Mouse (Mus musculus): ENCODE measurements around the gene Pbx3. TPM values are rescaled to one million over a fixed set of nuclear protein-coding genes. Genes with fewer than 3 reads are reported as not detected.

Pbx3 gene
- polyA plus RNA-seq, 1 experiment from 2014 or later: 35.3 TPM

GRCm38 (mm10) chr2:34193870-34194820 is 178.8 kb downstream of the Pbx3 start:
- Histone ChIP-seq H3K9ac (replicated peaks; ENCODE audit: low read depth, low read length) (no peak overlapping the region), H3K36me3 (ENCODE audit: control insufficient read depth, insufficient read depth, low read length) (no peaks in the 10 kb centered on the region), H3K4me2 (replicated peaks; ENCODE audit: low read depth, low read length) (no peak overlapping the region), H3K9me3 (ENCODE audit: control insufficient read depth, low read depth, low read length) (no peaks in the 10 kb centered on the region), H3K27ac (ENCODE audit: low read length) (no peak overlapping the region), H3K4me3 (ENCODE audit: low read depth, low read length) (no peak overlapping the region), H3K4me1 (ENCODE audit: control insufficient read depth, insufficient read depth, low read length) (no peaks in the 10 kb centered on the region), H3K27me3 (ENCODE audit: control insufficient read depth, insufficient read depth, low read length) (no peaks in the 10 kb centered on the region)
- ATAC-seq (ENCODE audit: insufficient number of reproducible peaks, insufficient read depth, low FRiP score, low read depth): no peak
- 72% methylated on average over 8 of the region's 8 CpGs for WGBS

- ATAC-seq (ENCODE audit: insufficient number of reproducible peaks, insufficient read depth, low FRiP score, low read depth): no peak
- 70% methylated on average over 5 of the region's 5 CpGs for WGBS
- no peak overlapping the region for H3K4me2 ChIP-seq (replicated peaks; ENCODE audit: low read depth, low read length)
- no peak overlapping the region for H3K27ac ChIP-seq (ENCODE audit: low read length)
- no peak overlapping the region for H3K9ac ChIP-seq (replicated peaks; ENCODE audit: low read depth, low read length)
- H3K36me3 ChIP-seq (ENCODE audit: control insufficient read depth, insufficient read depth, low read length): no peaks in the 10 kb centered on the region
- H3K9me3 ChIP-seq (ENCODE audit: control insufficient read depth, low read depth, low read length): no peaks in the 10 kb centered on the region
- H3K4me3 ChIP-seq (ENCODE audit: low read depth, low read length): no peak overlapping the region
- H3K27me3 ChIP-seq (ENCODE audit: control insufficient read depth, insufficient read depth, low read length): no peaks in the 10 kb centered on the region
- no peaks in the 10 kb centered on the region for H3K4me1 ChIP-seq (ENCODE audit: control insufficient read depth, insufficient read depth, low read length)
These were observed 179.7 kb downstream of the Pbx3 start for GRCm38 (mm10) chr2:34193276-34193675.

GRCm38 (mm10) chr2:34187366-34187765 is 185.6 kb downstream of the Pbx3 start:
- WGBS: 65% methylated on average over 2 of the region's 2 CpGs
- no peak for ATAC-seq (ENCODE audit: insufficient number of reproducible peaks, insufficient read depth, low FRiP score, low read depth)
- H3K27me3 ChIP-seq (ENCODE audit: control insufficient read depth, insufficient read depth, low read length): no peaks in the 10 kb centered on the region
- H3K4me3 ChIP-seq (ENCODE audit: low read depth, low read length): no peak overlapping the region
- H3K9ac ChIP-seq (replicated peaks; ENCODE audit: low read depth, low read length): no peak overlapping the region
- no peaks in the 10 kb centered on the region for H3K9me3 ChIP-seq (ENCODE audit: control insufficient read depth, low read depth, low read length)
- no peak overlapping the region for H3K4me2 ChIP-seq (replicated peaks; ENCODE audit: low read depth, low read length)
- no peak overlapping the region for H3K27ac ChIP-seq (ENCODE audit: low read length)
- H3K4me1 ChIP-seq (ENCODE audit: control insufficient read depth, insufficient read depth, low read length): no peaks in the 10 kb centered on the region
- no peaks in the 10 kb centered on the region for H3K36me3 ChIP-seq (ENCODE audit: control insufficient read depth, insufficient read depth, low read length)

GRCm38 (mm10) chr2:34181600-34181999 is 191.3 kb downstream of the Pbx3 start:
- H3K27me3 ChIP-seq (ENCODE audit: control insufficient read depth, insufficient read depth, low read length): no peaks in the 10 kb centered on the region
- H3K9me3 ChIP-seq (ENCODE audit: control insufficient read depth, low read depth, low read length): no peaks in the 10 kb centered on the region
- H3K27ac ChIP-seq (ENCODE audit: low read length): no peak overlapping the region
- no peak overlapping the region for H3K4me3 ChIP-seq (ENCODE audit: low read depth, low read length)
- H3K36me3 ChIP-seq (ENCODE audit: control insufficient read depth, insufficient read depth, low read length): peaks cover 5% of the 10 kb centered on the region; the same call in 1 of the 2 replicates
- no peak for ATAC-seq (ENCODE audit: insufficient number of reproducible peaks, insufficient read depth, low FRiP score, low read depth)
- H3K9ac ChIP-seq (replicated peaks; ENCODE audit: low read depth, low read length): no peak overlapping the region
- no peak overlapping the region for H3K4me2 ChIP-seq (replicated peaks; ENCODE audit: low read depth, low read length)
- WGBS: 72% methylated on average over 1 of the region's 1 CpGs
- H3K4me1 ChIP-seq (ENCODE audit: control insufficient read depth, insufficient read depth, low read length): no peaks in the 10 kb centered on the region

GRCm38 (mm10) chr2:34179299-34179698 is 193.6 kb downstream of the Pbx3 start:
- no peak overlapping the region for H3K4me2 ChIP-seq (replicated peaks; ENCODE audit: low read depth, low read length)
- H3K4me1 ChIP-seq (ENCODE audit: control insufficient read depth, insufficient read depth, low read length): no peaks in the 10 kb centered on the region
- no peak for ATAC-seq (ENCODE audit: insufficient number of reproducible peaks, insufficient read depth, low FRiP score, low read depth)
- no peak overlapping the region for H3K9ac ChIP-seq (replicated peaks; ENCODE audit: low read depth, low read length)
- no peak overlapping the region for H3K4me3 ChIP-seq (ENCODE audit: low read depth, low read length)
- H3K27me3 ChIP-seq (ENCODE audit: control insufficient read depth, insufficient read depth, low read length): no peaks in the 10 kb centered on the region
- H3K36me3 ChIP-seq (ENCODE audit: control insufficient read depth, insufficient read depth, low read length): peaks cover 5% of the 10 kb centered on the region; the same call in 1 of the 2 replicates
- no peak overlapping the region for H3K27ac ChIP-seq (ENCODE audit: low read length)
- H3K9me3 ChIP-seq (ENCODE audit: control insufficient read depth, low read depth, low read length): no peaks in the 10 kb centered on the region
- 85% methylated on average over 1 of the region's 1 CpGs for WGBS

- Histone ChIP-seq H3K4me1 (ENCODE audit: control insufficient read depth, insufficient read depth, low read length) (no peaks in the 10 kb centered on the region), H3K9ac (replicated peaks; ENCODE audit: low read depth, low read length) (no peak overlapping the region), H3K4me2 (replicated peaks; ENCODE audit: low read depth, low read length) (no peak overlapping the region), H3K27ac (ENCODE audit: low read length) (no peak overlapping the region), H3K27me3 (ENCODE audit: control insufficient read depth, insufficient read depth, low read length) (no peaks in the 10 kb centered on the region), H3K36me3 (ENCODE audit: control insufficient read depth, insufficient read depth, low read length) (peaks cover 5% of the 10 kb centered on the region; the same call in 1 of the 2 replicates), H3K4me3 (ENCODE audit: low read depth, low read length) (no peak overlapping the region), H3K9me3 (ENCODE audit: control insufficient read depth, low read depth, low read length) (no peaks in the 10 kb centered on the region)
- no peak for ATAC-seq (ENCODE audit: insufficient number of reproducible peaks, insufficient read depth, low FRiP score, low read depth)
These were observed 194.3 kb downstream of the Pbx3 start for GRCm38 (mm10) chr2:34178653-34179052.

- Histone ChIP-seq H3K4me1 (ENCODE audit: control insufficient read depth, insufficient read depth, low read length) (no peaks in the 10 kb centered on the region), H3K9ac (replicated peaks; ENCODE audit: low read depth, low read length) (no peak overlapping the region), H3K27me3 (ENCODE audit: control insufficient read depth, insufficient read depth, low read length) (no peaks in the 10 kb centered on the region), H3K4me3 (ENCODE audit: low read depth, low read length) (no peak overlapping the region), H3K36me3 (ENCODE audit: control insufficient read depth, insufficient read depth, low read length) (peaks cover 8% of the 10 kb centered on the region; the same call in 1 of the 2 replicates), H3K9me3 (ENCODE audit: control insufficient read depth, low read depth, low read length) (no peaks in the 10 kb centered on the region), H3K27ac (ENCODE audit: low read length) (no peak overlapping the region), H3K4me2 (replicated peaks; ENCODE audit: low read depth, low read length) (no peak overlapping the region)
- no peak for ATAC-seq (ENCODE audit: insufficient number of reproducible peaks, insufficient read depth, low FRiP score, low read depth)
- WGBS: 76% methylated on average over 2 of the region's 2 CpGs
These were observed 202.5 kb downstream of the Pbx3 start for GRCm38 (mm10) chr2:34170424-34170823.

GRCm38 (mm10) chr2:34169626-34170025 is 203.3 kb downstream of the Pbx3 start:
- WGBS: 98% methylated on average over 2 of the region's 2 CpGs
- Histone ChIP-seq H3K36me3 (ENCODE audit: control insufficient read depth, insufficient read depth, low read length) (peaks cover 8% of the 10 kb centered on the region; the same call in 1 of the 2 replicates), H3K4me2 (replicated peaks; ENCODE audit: low read depth, low read length) (no peak overlapping the region), H3K4me1 (ENCODE audit: control insufficient read depth, insufficient read depth, low read length) (no peaks in the 10 kb centered on the region), H3K27me3 (ENCODE audit: control insufficient read depth, insufficient read depth, low read length) (no peaks in the 10 kb centered on the region), H3K9ac (replicated peaks; ENCODE audit: low read depth, low read length) (no peak overlapping the region), H3K9me3 (ENCODE audit: control insufficient read depth, low read depth, low read length) (no peaks in the 10 kb centered on the region), H3K4me3 (ENCODE audit: low read depth, low read length) (no peak overlapping the region), H3K27ac (ENCODE audit: low read length) (no peak overlapping the region)
- ATAC-seq (ENCODE audit: insufficient number of reproducible peaks, insufficient read depth, low FRiP score, low read depth): no peak

Data from stomach, embryonic 14.5 days (tissue).